ENCODE assay signal across 9 mouse cellular contexts in the genomic region with DNA sequence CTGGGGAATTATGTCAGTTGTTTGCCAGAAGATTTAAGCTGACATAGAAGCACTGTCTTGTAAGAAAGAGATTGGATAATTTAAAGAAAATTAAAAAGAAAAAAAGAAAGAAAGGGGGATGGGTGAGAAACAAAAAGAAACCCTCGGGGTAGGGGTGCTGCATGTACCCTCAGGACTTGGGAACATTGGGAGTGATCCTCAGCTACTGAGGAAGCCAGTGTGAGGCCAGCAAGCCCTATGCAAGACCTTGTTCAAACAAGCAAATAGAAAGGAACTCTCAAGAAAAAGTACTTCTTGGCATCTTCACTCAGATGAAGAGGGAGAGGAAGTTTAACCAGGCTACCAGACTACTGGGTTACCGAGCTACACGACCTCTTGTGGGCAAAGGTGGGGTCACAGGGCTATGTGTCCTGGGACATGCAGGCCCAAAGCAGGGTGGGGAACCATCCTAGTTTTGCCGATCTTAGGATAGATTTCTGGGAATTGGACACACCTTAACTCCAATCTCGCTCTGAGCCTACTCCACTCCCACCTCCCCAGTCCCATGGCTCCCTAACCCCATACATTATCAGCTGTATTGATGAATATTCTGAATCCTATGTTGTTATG. TPM values are rescaled to one million over a fixed set of nuclear protein-coding genes. Genes with fewer than 3 reads are reported as not detected.
DNase-seq lines count a peak whose midpoint lies in the region; ATAC-seq lines count a peak whose summit lies in the region.
"Had no signal": no experiment of that assay in that cellular context is flagged by ENCODE, and none has a peak within 500 bp of the region (broad histone marks: within the 10 kb centered on the region; RNA-seq: fewer than 3 reads in every experiment).

No protein-coding gene starts in this region.

- DNase-seq in A20 (ENCODE audit: low read depth, low spot score), result peak; percentile 39
- DNase-seq in ES-CJ7 (ENCODE audit: low read depth, low spot score), result peak; percentile 33
- peak; percentile 53 for DNase-seq in liver
- DNase-seq in testis, postnatal 10 days (ENCODE audit: low spot score), result no peak
- no peak for DNase-seq in left cerebral cortex, adult 11 months (ENCODE audit: low spot score)
- DNase-seq in gastrocnemius, postnatal 4 days (ENCODE audit: low spot score in 2 of 2), result no peak
- no peak for DNase-seq in embryo, embryonic 10.5 days (ENCODE audit: low spot score)
- DNase-seq: cerebellum, postnatal 10 days had no signal

- ATAC-seq in megakaryocyte-erythroid progenitor cell, adult 5-6 weeks (replicated peaks; ENCODE audit: low FRiP score, low TSS enrichment, poor library complexity, severe bottlenecking), result peak; percentile 64; the same call in 1 of the 2 replicates

RNA-seq across cellular contexts. Expression of gene C1galt1, which starts 12.1 kb away (rescaled TPM):
- 50.1 and 56.5 TPM in 2 replicates for total RNA-seq in megakaryocyte-erythroid progenitor cell, adult 5-6 weeks (2014; fragmentation: Nextera tagmentation)
- total RNA-seq in megakaryocyte-erythroid progenitor cell, adult 5-6 weeks (2017), result 51.2 and 57.4 TPM in 2 replicates
- 10 to 100 TPM; 16.3 to 17.6 TPM for total RNA-seq in gastrocnemius, postnatal 4 days (2021)

Comparison
In these comparisons a context has a peak if more than half of its experiments do, and no peak if none do; other contexts are left out.
1. DNase-seq: peak in A20 (single experiment), ES-CJ7 (single experiment) and liver (single experiment); none in testis, postnatal 10 days (single experiment), left cerebral cortex, adult 11 months (single experiment), gastrocnemius, postnatal 4 days (0 of 2) and embryo, embryonic 10.5 days (single experiment).